Mouse (Mus musculus): Measurements from ENCODE around the gene Kcnj8. TPM values are rescaled to one million over a fixed set of nuclear protein-coding genes. Genes with fewer than 3 reads are reported as not detected.

Kcnj8 gene
- total and polyA plus RNA-seq, 3 experiments: not detected

DNA sequence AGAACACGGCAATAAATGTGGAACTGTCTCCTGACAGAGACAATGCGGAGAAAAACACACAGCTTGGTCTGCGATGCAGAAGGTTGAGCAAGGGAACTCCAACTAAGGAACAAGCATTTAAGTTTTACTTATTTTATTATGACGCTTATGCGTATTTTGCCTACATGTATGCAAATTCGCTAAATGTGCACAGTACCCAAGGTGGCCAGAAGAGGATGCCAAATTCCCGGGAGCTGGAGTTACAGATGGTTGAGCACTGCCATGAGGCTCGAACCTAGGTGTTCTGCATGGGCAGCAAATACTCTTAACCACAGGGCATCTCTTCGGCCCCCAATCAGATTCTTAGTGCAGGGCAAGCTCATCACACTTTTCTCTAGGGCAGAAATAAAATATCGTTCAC is 13.3 kb downstream of the Kcnj8 start:
- Histone ChIP-seq H3K27ac (ENCODE audit: insufficient read depth, low read depth) (no peak overlapping the region), H3K4me3 (replicated peaks in 1 of 3; ENCODE audit: low read depth in 2 of 3, low read length in 2 of 3, poor library complexity in 1 of 3) (no peak overlapping the region), H3K36me3 (replicated peaks in 1 of 2; ENCODE audit: control insufficient read depth in 1 of 2, insufficient read depth in 1 of 2, low read length in 1 of 2) (no peaks in the 10 kb centered on the region), H3K9me3 (replicated peaks; ENCODE audit: low read length) (no peaks in the 10 kb centered on the region), H3K4me2 (ENCODE audit: insufficient read depth, low read depth, poor library complexity, severe bottlenecking) (no peak overlapping the region), H3K79me2 (replicated peaks; ENCODE audit: control insufficient read depth, extremely low read depth, insufficient read depth, poor library complexity, severe bottlenecking) (no peaks in the 10 kb centered on the region), H3K27me3 (replicated peaks) (no peaks in the 10 kb centered on the region), H3K4me1 (ENCODE audit: control insufficient read depth in 1 of 2, insufficient read depth in 2 of 2) (peaks cover 0 to 14% of the 10 kb centered on the region in 2 experiments; a peak in 1 of 4 replicates), H3K9ac (ENCODE audit: insufficient read depth, low read depth) (no peak overlapping the region)
- TF ChIP-seq SMC3 (IDR thresholded peaks at IDR 0.05; ENCODE audit: low read depth, low read length) (peak; percentile 22; the same call in 1 of the 2 replicates), CTCF (conservative IDR thresholded peaks at IDR 0.05 in 1 of 2, IDR thresholded peaks at IDR 0.05 in 1 of 2; ENCODE audit: low read depth in 2 of 2, low read length in 2 of 2) (peak in 1 of 2 experiments; percentile 34; a peak in 2 of 4 replicates), RAD21 (IDR thresholded peaks at IDR 0.05; ENCODE audit: low read depth, low read length) (peak; percentile 10; the same call in 1 of the 2 replicates), ZKSCAN1 (IDR thresholded peaks at IDR 0.05; ENCODE audit: borderline replicate concordance, low read depth, low read length) (no peak)
- in situ Hi-C loops (cut with MboI; ENCODE audit: low pct_ligation_motif_present, low pct_unique_long_range_greater_than_20kb, low sequenced_read_pairs) (no loop called here), dilution Hi-C loops (cut with MboI; ENCODE audit: extremely low pct_ligation_motif_present, extremely low pct_unique_long_range_greater_than_20kb, low sequenced_read_pairs) (no loop called here)
- DNase-seq (ENCODE audit: extremely low read depth): no peak

DNA sequence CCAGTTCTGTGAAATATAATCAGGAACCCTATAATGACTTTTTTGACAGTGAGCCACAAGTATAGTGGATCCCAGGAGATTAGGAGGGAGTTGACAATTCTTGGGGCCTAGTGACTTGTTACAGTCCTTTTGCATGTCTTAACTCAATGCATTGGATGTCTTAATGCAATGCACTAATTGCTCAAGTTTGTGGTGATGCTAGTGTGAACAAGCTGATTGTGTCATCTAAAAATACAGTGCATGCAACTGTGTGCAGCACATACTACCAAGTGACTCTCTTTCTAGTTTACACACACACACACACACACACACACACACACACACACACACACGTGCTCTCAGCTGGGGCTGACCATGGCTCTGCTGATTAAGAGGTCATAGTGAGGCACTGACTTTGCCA is 15.4 kb downstream of the Kcnj8 start:
- in situ Hi-C loops (cut with MboI; ENCODE audit: low pct_ligation_motif_present, low pct_unique_long_range_greater_than_20kb, low sequenced_read_pairs): no loop called here
- Histone ChIP-seq H3K27ac (ENCODE audit: insufficient read depth, low read depth) (no peak overlapping the region), H3K9me3 (replicated peaks; ENCODE audit: low read length) (no peaks in the 10 kb centered on the region), H3K27me3 (replicated peaks) (no peaks in the 10 kb centered on the region), H3K4me1 (ENCODE audit: control insufficient read depth in 1 of 2, insufficient read depth in 2 of 2) (peaks cover 0 to 8% of the 10 kb centered on the region in 2 experiments; a peak in 1 of 4 replicates), H3K4me3 (replicated peaks in 1 of 3; ENCODE audit: low read depth in 2 of 3, low read length in 2 of 3, poor library complexity in 1 of 3) (no peak overlapping the region), H3K36me3 (replicated peaks in 1 of 2; ENCODE audit: control insufficient read depth in 1 of 2, insufficient read depth in 1 of 2, low read length in 1 of 2) (no peaks in the 10 kb centered on the region), H3K9ac (ENCODE audit: insufficient read depth, low read depth) (no peak overlapping the region), H3K79me2 (replicated peaks; ENCODE audit: control insufficient read depth, extremely low read depth, insufficient read depth, poor library complexity, severe bottlenecking) (no peaks in the 10 kb centered on the region), H3K4me2 (ENCODE audit: insufficient read depth, low read depth, poor library complexity, severe bottlenecking) (no peak overlapping the region)
- no peak for TF ChIP-seq MAZ (IDR thresholded peaks at IDR 0.05; ENCODE audit: low read depth, low read length)
- TF ChIP-seq E2F4 (IDR thresholded peaks at IDR 0.05; ENCODE audit: insufficient replicate concordance, low read depth, low read length): no peak
- no peak for TF ChIP-seq CHD2 (IDR thresholded peaks at IDR 0.05; ENCODE audit: low read length)
- TF ChIP-seq MAFK (IDR thresholded peaks at IDR 0.05; ENCODE audit: insufficient replicate concordance, low read length): no peak
- no peak for TF ChIP-seq JUND (conservative IDR thresholded peaks at IDR 0.05; ENCODE audit: low read depth, low read length)
- TF ChIP-seq POLR2AphosphoS2 (IDR thresholded peaks at IDR 0.05; ENCODE audit: low read depth, low read length): no peak
- no peak for TF ChIP-seq TCF12 (IDR thresholded peaks at IDR 0.05; ENCODE audit: low read depth, low read length)
- no peak for TF ChIP-seq ZC3H11A (IDR thresholded peaks at IDR 0.05; ENCODE audit: low read depth, low read length)
- no peak for TF ChIP-seq JUN (IDR thresholded peaks at IDR 0.05; ENCODE audit: insufficient read depth, low read depth, low read length)
- no peak for TF ChIP-seq USF2 (conservative IDR thresholded peaks at IDR 0.05; ENCODE audit: low read depth, low read length)
- TF ChIP-seq RCOR1 (conservative IDR thresholded peaks at IDR 0.05; ENCODE audit: low read depth, low read length): no peak
- no peak for TF ChIP-seq CHD1 (IDR thresholded peaks at IDR 0.05; ENCODE audit: low read depth, low read length)
- no peak for DNase-seq (ENCODE audit: extremely low read depth)
- dilution Hi-C loops (cut with MboI; ENCODE audit: extremely low pct_ligation_motif_present, extremely low pct_unique_long_range_greater_than_20kb, low sequenced_read_pairs): no loop called here

All from CH12.LX (cell line).